Mouse (Mus musculus) G1E (cell line): ENCODE results near the gene Syna.

Experiments
- CTCF ChIP-seq: IDR thresholded peaks from 2 replicates; pipeline ENCODE4 v1.5.1; 2012; ENCODE audit warnings: low read depth, low read length, inconsistent platforms, mixed read lengths
- GATA1 ChIP-seq: IDR thresholded peaks from 2 replicates; pipeline ENCODE4 v1.6.1; 2012; ENCODE audit warnings: borderline replicate concordance, low read length, inconsistent platforms, mixed read lengths

GRCm38 (mm10) chr5:134525971-134526711 is 33.8 kb downstream of the Syna start:
- TF ChIP-seq CTCF (no peak), GATA1 (no peak)
